Mouse (Mus musculus) embryo, embryonic 10.5 days (tissue): ENCODE measurements around the gene Rtkn2.

Experiments used
- DNase-seq: peaks from one replicate; pipeline ENCODE4 v3.0.0-alpha.2; 2015; ENCODE audit warnings: low spot score

Rtkn2 gene

GRCm38 (mm10) chr10:67996171-67996570 lies 16.8 kb downstream of the Rtkn2 start:
- peak; percentile 76 for DNase-seq

GRCm38 (mm10) chr10:67998116-67998635 lies 18.8 kb downstream of the Rtkn2 start:
- peak; percentile 90 for DNase-seq

GRCm38 (mm10) chr10:67999170-67999569 lies 19.8 kb downstream of the Rtkn2 start:
- DNase-seq, result no peak

GRCm38 (mm10) chr10:68001456-68001855 lies 22.1 kb downstream of the Rtkn2 start:
- no peak for DNase-seq

- peak; percentile 9 for DNase-seq
Measured at GRCm38 (mm10) chr10:68003651-68004422, 24.5 kb downstream of the Rtkn2 start.

GRCm38 (mm10) chr10:68005404-68005803 lies 26.0 kb downstream of the Rtkn2 start:
- no peak for DNase-seq

GRCm38 (mm10) chr10:68006491-68006890 lies 27.1 kb downstream of the Rtkn2 start:
- no peak for DNase-seq

- DNase-seq, result no peak
Measured at GRCm38 (mm10) chr10:68007103-68007502, 27.7 kb downstream of the Rtkn2 start.

GRCm38 (mm10) chr10:68008198-68008955 lies 29.0 kb downstream of the Rtkn2 start:
- no peak for DNase-seq

GRCm38 (mm10) chr10:68009301-68009700 lies 29.9 kb downstream of the Rtkn2 start:
- DNase-seq, result no peak

- DNase-seq, result no peak
Measured at GRCm38 (mm10) chr10:68009867-68010266, 30.5 kb downstream of the Rtkn2 start.

- peak; percentile 30 for DNase-seq
Measured at GRCm38 (mm10) chr10:68013137-68013536, 33.8 kb downstream of the Rtkn2 start.

- no peak for DNase-seq
Measured at GRCm38 (mm10) chr10:68020755-68021154, 41.4 kb downstream of the Rtkn2 start.

GRCm38 (mm10) chr10:68025660-68026059 lies 46.3 kb downstream of the Rtkn2 start:
- no peak for DNase-seq

- peak; percentile 71 for DNase-seq
Measured at GRCm38 (mm10) chr10:68028327-68029080, 49.1 kb downstream of the Rtkn2 start.

- DNase-seq, result peak; percentile 51
Measured at GRCm38 (mm10) chr10:68029081-68029626, 49.8 kb downstream of the Rtkn2 start.

GRCm38 (mm10) chr10:68030027-68030426 lies 50.7 kb downstream of the Rtkn2 start:
- DNase-seq, result no peak

GRCm38 (mm10) chr10:68035707-68036367 lies 56.5 kb downstream of the Rtkn2 start:
- no peak for DNase-seq

- no peak for DNase-seq
Measured at GRCm38 (mm10) chr10:68036368-68036980, 57.1 kb downstream of the Rtkn2 start.

GRCm38 (mm10) chr10:68038997-68039624 lies 59.7 kb downstream of the Rtkn2 start:
- no peak for DNase-seq
